In genomic region chr10:118633429-118633828, GRCm38 (mm10) we compare ENCODE assay signal across 12 mouse cellular contexts.
DNase-seq lines count a peak whose midpoint lies in the region; ATAC-seq lines count a peak whose summit lies in the region.
"Had no signal": no experiment of that assay in that cellular context is flagged by ENCODE, and none has a peak within 500 bp of the region (broad histone marks: within the 10 kb centered on the region; RNA-seq: fewer than 3 reads in every experiment).

No protein-coding gene starts in this region.

- H3K36me3 ChIP-seq in heart, embryonic 13.5 days, result no peaks in the 10 kb centered on the region

- no peak for DNase-seq in heart, postnatal 10 days
- DNase-seq in MEL-GATA-1-ER (ENCODE audit: extremely low read depth, low read depth), result peak; percentile 33
- DNase-seq in large intestine, adult 2 months (ENCODE audit: low read depth, low spot score), result peak; percentile 38
- peak; percentile 1 to 34 for DNase-seq in natural killer cell, adult 2 months (ENCODE audit: low spot score in 2 of 2)
- no peak for DNase-seq in adrenal gland, postnatal 14 days
- no peak for DNase-seq in adrenal gland, adult 2 months
- no peak for DNase-seq in right cerebral cortex, adult 18-20 months
- DNase-seq: gastrocnemius, postnatal 25 days; layer of hippocampus, postnatal 36 days; lung, embryonic 14.5 days had no signal

- intact Hi-C loops in heart, postnatal 10 days (cut with DNase I), result no loop called here

- no peaks in the 10 kb centered on the region for H3K9me3 ChIP-seq in heart, embryonic 13.5 days

- no peak for ATAC-seq in heart, embryonic 13.5 days (ENCODE audit: extremely low read depth, insufficient number of reproducible peaks, low FRiP score, low TSS enrichment)
- ATAC-seq: hindbrain, embryonic 16.5 days had no signal

- no peaks in the 10 kb centered on the region for H3K27me3 ChIP-seq in heart, embryonic 13.5 days (replicated peaks)

- H3K4me2 ChIP-seq in heart, embryonic 13.5 days, result peak overlapping the region; percentile 36; the same call in 1 of the 2 replicates
- H3K4me2 ChIP-seq: lung, embryonic 14.5 days had no signal

- H3K4me3 ChIP-seq in heart, embryonic 13.5 days, result no peak overlapping the region

- H3K27ac ChIP-seq in heart, embryonic 13.5 days (replicated peaks), result no peak overlapping the region

- no peak overlapping the region for H3K9ac ChIP-seq in heart, embryonic 13.5 days
- H3K9ac ChIP-seq: lung, embryonic 14.5 days had no signal

- peaks cover 7% of the 10 kb centered on the region for H3K4me1 ChIP-seq in heart, embryonic 13.5 days

- 17% methylated on average over 7 of the region's 7 CpGs for WGBS in heart, embryonic 13.5 days
- WGBS in large intestine, adult 2 months, result 17% methylated on average over 7 of the region's 7 CpGs

Comparison
In these comparisons a context has a peak if more than half of its experiments do, and no peak if none do; other contexts are left out.
1. DNase-seq: peak in MEL-GATA-1-ER (single experiment), large intestine, adult 2 months (single experiment) and natural killer cell, adult 2 months (2 of 2); none in heart, postnatal 10 days (0 of 2), adrenal gland, postnatal 14 days (single experiment), adrenal gland, adult 2 months (single experiment) and right cerebral cortex, adult 18-20 months (single experiment).